Mouse (Mus musculus) cerebellum, adult 2 months (tissue): ENCODE results near the gene Ugt1a6b.

Experiments used
- CTCF ChIP-seq: fragments of 200-500 bp; IDR thresholded peaks from 2 replicates; pipeline ENCODE4 v1.5.1; 2011; ENCODE audit warnings: low read depth, mild to moderate bottlenecking, control low read depth, low read length, moderate library complexity, borderline replicate concordance; ENCODE audit not compliant: insufficient read depth
- POLR2A ChIP-seq: fragments of 200-500 bp; IDR thresholded peaks from 2 replicates; pipeline ENCODE4 v1.6.1; 2011; ENCODE audit warnings: low read length, control low read depth, borderline replicate concordance; ENCODE audit not compliant: insufficient read depth

DNA sequence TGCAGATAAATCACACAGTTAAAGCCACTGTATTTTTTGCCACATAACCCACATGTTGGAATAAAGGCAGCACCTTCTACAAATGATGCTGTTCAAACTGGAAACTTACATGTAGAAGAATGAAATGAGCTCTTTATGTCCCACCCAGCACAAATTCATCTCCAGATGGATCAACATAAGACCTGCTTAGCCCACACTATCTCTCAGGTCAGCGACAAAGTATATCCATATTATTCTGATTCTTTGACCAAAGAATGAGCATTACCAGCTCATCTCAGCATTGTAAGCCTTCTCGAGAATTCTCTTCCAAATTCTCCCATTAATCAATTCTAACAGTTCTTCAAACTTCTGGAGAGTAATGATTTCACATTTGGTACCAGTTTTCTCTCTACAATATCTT is 119.2 kb downstream of the Ugt1a6b start:
- TF ChIP-seq CTCF (no peak), POLR2A (no peak)
